Mouse (Mus musculus) intestine, postnatal 0 days (tissue): ENCODE data around the gene Unc93a2. TPM values are rescaled to one million over a fixed set of nuclear protein-coding genes. Genes with fewer than 3 reads are reported as not detected.

Experiments used
- polyA plus RNA-seq: library from polyadenylated mRNA; unstranded; fragments of >200 nt; fragmentation: Nextera tagmentation; extraction: Ambion mirVana; gene quantifications from 2 replicates; pipeline ENCODE4 v1.2.1, GENCODE M21; 2015

The Unc93a2 gene
- polyA plus RNA-seq, 1 experiment from 2014 or later = 0.25 TPM

Other genes starting within 250 kb of the Unc93a2 start
- 1.7 and 1.8 TPM in 2 replicates for gene Rps6ka2, start 215.3 kb downstream of the Unc93a2 start, polyA plus RNA-seq
- gene Tcp10a, start 60.8 kb downstream of the Unc93a2 start, polyA plus RNA-seq = not detected in 2 replicates
- gene Ttll2, start 32.8 kb downstream of the Unc93a2 start, polyA plus RNA-seq = not detected in 2 replicates
- gene Gm49630, start 13.5 kb downstream of the Unc93a2 start, polyA plus RNA-seq = not detected in 2 replicates